Mouse (Mus musculus) erythroid progenitor cell, adult 5-6 weeks (primary cell): ENCODE measurements around the gene Ivd. TPM values are rescaled to one million over a fixed set of nuclear protein-coding genes. Genes with fewer than 3 reads are reported as not detected.

ENCODE experiments used
- ATAC-seq: replicated peaks from 2 replicates; pipeline ENCODE4 v1.8.0; 2016; ENCODE audit warnings: moderate number of reproducible peaks, mild to moderate bottlenecking, moderate TSS enrichment, inconsistent platforms; ENCODE audit not compliant: poor library complexity, low FRiP score, severe bottlenecking
- total RNA-seq, 2 experiments: library from RNA; stranded (forward) in 1 of 2; stranded (reverse) in 1 of 2; fragments of 150-400 nt in 1 of 2; fragments of 186-747, 209-891 nt in 1 of 2; gene quantifications; 2 replicates each; pipeline versions ENCODE4 v1.2.3 to v1.2.4; 2015 to 2017; ENCODE audit warnings: low replicate concordance in 2 of 2

Ivd gene
- total RNA-seq (2015; ENCODE audit: low replicate concordance) (5.4 and 6.3 TPM in 2 replicates), total RNA-seq (2017; ENCODE audit: low replicate concordance) (1.9 and 7.3 TPM in 2 replicates)

GRCm38 (mm10) chr2:118861454-118862339 is at the start of gene Ivd:
TSS of gene Ivd (plus strand) at chr2:118861954.
- peak; percentile 100 for ATAC-seq

GRCm38 (mm10) chr2:118812724-118813123 is 49.0 kb upstream of the Ivd start:
- no peak for ATAC-seq

- ATAC-seq = peak; percentile 97
Measured at GRCm38 (mm10) chr2:118813981-118814836, 47.5 kb upstream of the Ivd start, which contains the start of gene Knstrn. TSS of gene Knstrn (plus strand) at chr2:118814003.

GRCm38 (mm10) chr2:118822800-118823199 is 39.0 kb upstream of the Ivd start:
- ATAC-seq = no peak

- ATAC-seq = no peak
Measured at GRCm38 (mm10) chr2:118824396-118824795, 37.4 kb upstream of the Ivd start.

GRCm38 (mm10) chr2:118829096-118829495 is 32.7 kb upstream of the Ivd start:
- no peak for ATAC-seq

GRCm38 (mm10) chr2:118834061-118834460 is 27.7 kb upstream of the Ivd start:
- no peak for ATAC-seq

- no peak for ATAC-seq
Measured at GRCm38 (mm10) chr2:118835115-118835514, 26.6 kb upstream of the Ivd start.

- ATAC-seq = no peak
Measured at GRCm38 (mm10) chr2:118838330-118838729, 23.4 kb upstream of the Ivd start.

- ATAC-seq = no peak
Measured at GRCm38 (mm10) chr2:118841186-118841585, 20.6 kb upstream of the Ivd start.

GRCm38 (mm10) chr2:118841774-118842173 is 20.0 kb upstream of the Ivd start:
- peak; percentile 64; the same call in 1 of the 2 replicates for ATAC-seq

- ATAC-seq = no peak
Measured at GRCm38 (mm10) chr2:118844427-118844826, 17.3 kb upstream of the Ivd start.

GRCm38 (mm10) chr2:118846246-118846645 is 15.5 kb upstream of the Ivd start:
- no peak for ATAC-seq

GRCm38 (mm10) chr2:118851756-118852155 is 10.0 kb upstream of the Ivd start:
- ATAC-seq = no peak

GRCm38 (mm10) chr2:118862340-118862675 is 554 bp downstream of the Ivd start:
- ATAC-seq = no peak

GRCm38 (mm10) chr2:118870601-118871000 is 8.8 kb downstream of the Ivd start:
- ATAC-seq = no peak

- ATAC-seq = no peak
Measured at GRCm38 (mm10) chr2:118871032-118871431, 9.3 kb downstream of the Ivd start.

- no peak for ATAC-seq
Measured at GRCm38 (mm10) chr2:118873018-118873417, 11.3 kb downstream of the Ivd start.

GRCm38 (mm10) chr2:118873890-118874430 is 12.2 kb downstream of the Ivd start:
- ATAC-seq = no peak

- ATAC-seq = no peak
Measured at GRCm38 (mm10) chr2:118875316-118875715, 13.6 kb downstream of the Ivd start.
